Mouse (Mus musculus): ENCODE measurements at regions not wholly inside any gene's neighbourhood (a gene's known extent, or its start where the extent isn't known, plus 50 kb on each side); places are given as distances from the start of the nearest gene placed in this dataset.

GRCm38 (mm10) chr2:54154501-54155183 lies 69.3 kb upstream of the Rprm start:
- H3K9ac ChIP-seq (ENCODE audit: low read depth, low read length), result no peak overlapping the region
- 83% methylated on average over 4 of the region's 4 CpGs for WGBS
- no peak for ATAC-seq (ENCODE audit: low FRiP score, low TSS enrichment)
- H3K27me3 ChIP-seq (ENCODE audit: control insufficient read depth, insufficient read depth, low read length), result no peaks in the 10 kb centered on the region
- no peak overlapping the region for H3K4me2 ChIP-seq (replicated peaks; ENCODE audit: low read depth, low read length)
- no peak overlapping the region for H3K27ac ChIP-seq (ENCODE audit: low read depth, low read length)
- no peak overlapping the region for H3K4me3 ChIP-seq (ENCODE audit: low read length)
- no peaks in the 10 kb centered on the region for H3K36me3 ChIP-seq (ENCODE audit: control insufficient read depth, insufficient read depth, low read length)
- no peaks in the 10 kb centered on the region for H3K9me3 ChIP-seq (ENCODE audit: control insufficient read depth, low read length)
- no peaks in the 10 kb centered on the region for H3K4me1 ChIP-seq (ENCODE audit: control insufficient read depth, insufficient read depth, low read length)

- no peak overlapping the region for H3K4me3 ChIP-seq (ENCODE audit: low read length)
- no peak overlapping the region for H3K27ac ChIP-seq (ENCODE audit: low read depth, low read length)
- H3K4me1 ChIP-seq (ENCODE audit: control insufficient read depth, insufficient read depth, low read length), result no peaks in the 10 kb centered on the region
- H3K36me3 ChIP-seq (ENCODE audit: control insufficient read depth, insufficient read depth, low read length), result no peaks in the 10 kb centered on the region
- WGBS, result 50% methylated on average over 8 of the region's 8 CpGs
- no peaks in the 10 kb centered on the region for H3K9me3 ChIP-seq (ENCODE audit: control insufficient read depth, low read length)
- H3K4me2 ChIP-seq (replicated peaks; ENCODE audit: low read depth, low read length), result no peak overlapping the region
- H3K9ac ChIP-seq (ENCODE audit: low read depth, low read length), result no peak overlapping the region
- ATAC-seq (ENCODE audit: low FRiP score, low TSS enrichment), result no peak
- no peaks in the 10 kb centered on the region for H3K27me3 ChIP-seq (ENCODE audit: control insufficient read depth, insufficient read depth, low read length)
These were observed 73.6 kb upstream of the Rprm start for GRCm38 (mm10) chr2:54158689-54159630.

- 81% methylated on average over 2 of the region's 2 CpGs for WGBS
- H3K9me3 ChIP-seq (ENCODE audit: control insufficient read depth, low read length), result no peaks in the 10 kb centered on the region
- H3K4me3 ChIP-seq (ENCODE audit: low read length), result no peak overlapping the region
- no peak overlapping the region for H3K9ac ChIP-seq (ENCODE audit: low read depth, low read length)
- no peaks in the 10 kb centered on the region for H3K4me1 ChIP-seq (ENCODE audit: control insufficient read depth, insufficient read depth, low read length)
- H3K27me3 ChIP-seq (ENCODE audit: control insufficient read depth, insufficient read depth, low read length), result no peaks in the 10 kb centered on the region
- no peaks in the 10 kb centered on the region for H3K36me3 ChIP-seq (ENCODE audit: control insufficient read depth, insufficient read depth, low read length)
- ATAC-seq (ENCODE audit: low FRiP score, low TSS enrichment), result 0 out of 2 replicates have a peak, but pooled peaks have one; percentile 49
- H3K27ac ChIP-seq (ENCODE audit: low read depth, low read length), result no peak overlapping the region
- H3K4me2 ChIP-seq (replicated peaks; ENCODE audit: low read depth, low read length), result no peak overlapping the region
These were observed 92.2 kb upstream of the Rprm start for GRCm38 (mm10) chr2:54177549-54177948.

DNA sequence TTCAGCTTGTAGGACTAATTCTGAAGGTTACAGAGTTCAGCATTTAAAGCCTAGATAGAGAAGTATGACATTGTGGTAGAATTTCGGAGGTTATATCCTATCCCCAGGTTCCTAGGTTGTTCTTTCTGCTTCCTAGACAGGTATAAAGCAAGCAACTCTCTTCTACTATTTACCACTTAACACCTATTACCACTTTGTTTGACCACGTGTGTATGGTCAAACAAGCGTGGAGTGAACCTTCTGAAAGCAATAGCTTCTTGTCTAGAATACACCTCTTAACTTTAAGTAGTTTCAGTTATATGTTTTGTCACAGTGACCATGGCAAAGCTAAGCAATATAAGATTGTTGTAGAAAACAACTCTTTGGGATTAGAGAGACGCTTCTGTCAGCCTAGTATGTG lies 105.5 kb upstream of the Rprm start:
- Histone ChIP-seq H3K36me3 (ENCODE audit: control insufficient read depth, insufficient read depth, low read length) (no peaks in the 10 kb centered on the region), H3K9ac (ENCODE audit: low read depth, low read length) (no peak overlapping the region), H3K27ac (ENCODE audit: low read depth, low read length) (no peak overlapping the region), H3K4me1 (ENCODE audit: control insufficient read depth, insufficient read depth, low read length) (no peaks in the 10 kb centered on the region), H3K4me2 (replicated peaks; ENCODE audit: low read depth, low read length) (no peak overlapping the region), H3K4me3 (ENCODE audit: low read length) (no peak overlapping the region), H3K27me3 (ENCODE audit: control insufficient read depth, insufficient read depth, low read length) (no peaks in the 10 kb centered on the region), H3K9me3 (ENCODE audit: control insufficient read depth, low read length) (no peaks in the 10 kb centered on the region)
- no peak for ATAC-seq (ENCODE audit: low FRiP score, low TSS enrichment)
- 83% methylated on average over 4 of the region's 4 CpGs for WGBS

DNA sequence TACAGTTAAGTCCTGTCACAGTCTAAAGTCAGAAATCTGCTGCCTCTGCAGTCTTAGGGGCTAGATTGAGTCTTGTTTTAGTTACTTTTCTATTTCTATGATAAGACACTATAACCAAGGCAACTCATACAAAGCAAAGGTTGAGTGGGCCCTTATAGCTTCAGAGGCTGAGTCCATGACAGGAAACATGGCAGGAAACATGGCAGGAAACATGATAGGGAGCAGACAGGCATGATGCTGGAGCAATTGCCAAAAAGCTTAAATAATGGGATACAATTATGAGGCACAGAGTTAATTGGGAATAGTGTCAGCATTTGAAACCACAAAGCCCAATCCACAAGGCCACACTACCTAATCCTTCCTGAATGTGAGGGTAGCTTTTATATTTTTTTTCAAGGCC lies 113.0 kb upstream of the Rprm start:
- Histone ChIP-seq H3K4me1 (ENCODE audit: control insufficient read depth, insufficient read depth, low read length) (no peaks in the 10 kb centered on the region), H3K27me3 (ENCODE audit: control insufficient read depth, insufficient read depth, low read length) (no peaks in the 10 kb centered on the region), H3K4me3 (ENCODE audit: low read length) (no peak overlapping the region), H3K4me2 (replicated peaks; ENCODE audit: low read depth, low read length) (no peak overlapping the region), H3K9me3 (ENCODE audit: control insufficient read depth, low read length) (no peaks in the 10 kb centered on the region), H3K36me3 (ENCODE audit: control insufficient read depth, insufficient read depth, low read length) (no peaks in the 10 kb centered on the region), H3K27ac (ENCODE audit: low read depth, low read length) (no peak overlapping the region), H3K9ac (ENCODE audit: low read depth, low read length) (no peak overlapping the region)
- ATAC-seq (ENCODE audit: low FRiP score, low TSS enrichment), result no peak

DNA sequence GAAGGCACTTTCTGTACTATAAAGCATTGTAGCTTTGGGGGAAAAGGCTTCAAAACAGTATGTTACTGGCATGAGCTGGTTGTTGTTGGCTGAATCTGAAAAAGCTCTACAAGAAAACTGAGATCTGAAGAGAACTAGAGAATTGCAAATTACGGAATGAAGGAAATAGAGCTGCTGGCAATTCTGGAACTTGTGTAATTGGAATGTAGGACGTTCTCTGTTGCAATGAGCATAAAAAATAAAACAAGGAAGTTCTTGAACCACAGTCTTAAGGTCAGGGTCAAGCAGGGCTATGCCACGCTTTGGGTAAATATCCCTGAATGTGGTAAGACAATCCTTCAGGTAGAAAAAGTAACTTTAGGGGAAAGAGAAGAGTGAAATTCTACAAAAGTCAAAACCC lies 130.2 kb upstream of the Rprm start:
- 77% methylated on average over 3 of the region's 3 CpGs for WGBS
- ATAC-seq (ENCODE audit: low FRiP score, low TSS enrichment), result no peak

DNA sequence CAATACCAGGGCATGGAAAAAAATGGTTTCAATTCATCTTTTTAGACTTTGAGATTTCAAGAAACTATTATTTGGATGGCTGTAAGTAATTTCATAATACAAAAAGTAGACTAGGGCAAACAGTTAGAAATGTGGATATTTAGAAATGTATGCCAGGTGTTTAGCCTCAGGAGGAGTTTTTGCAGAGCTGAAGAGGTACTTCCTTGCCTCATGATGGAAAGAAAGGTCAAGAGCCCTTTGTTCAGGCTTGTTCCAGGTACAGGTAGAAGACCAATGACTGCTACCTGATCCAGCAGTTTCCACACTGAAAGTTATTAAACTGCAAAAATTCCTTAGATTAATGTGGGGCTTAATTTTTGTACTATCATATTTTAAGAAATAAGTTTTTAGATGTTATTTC lies 143.3 kb upstream of the Rprm start:
- no peak overlapping the region for H3K27ac ChIP-seq (ENCODE audit: low read depth, low read length)
- no peaks in the 10 kb centered on the region for H3K36me3 ChIP-seq (ENCODE audit: control insufficient read depth, insufficient read depth, low read length)
- H3K4me3 ChIP-seq (ENCODE audit: low read length), result no peak overlapping the region
- H3K9me3 ChIP-seq (ENCODE audit: control insufficient read depth, low read length), result no peaks in the 10 kb centered on the region
- H3K4me1 ChIP-seq (ENCODE audit: control insufficient read depth, insufficient read depth, low read length), result no peaks in the 10 kb centered on the region
- no peak for ATAC-seq (ENCODE audit: low FRiP score, low TSS enrichment)
- H3K4me2 ChIP-seq (replicated peaks; ENCODE audit: low read depth, low read length), result no peak overlapping the region
- no peaks in the 10 kb centered on the region for H3K27me3 ChIP-seq (ENCODE audit: control insufficient read depth, insufficient read depth, low read length)
- H3K9ac ChIP-seq (ENCODE audit: low read depth, low read length), result no peak overlapping the region

More for the DNA sequence above, 130.2 kb upstream of the Rprm start:
- H3K4me1 ChIP-seq (ENCODE audit: control insufficient read depth, insufficient read depth, low read length), result no peaks in the 10 kb centered on the region
- no peak overlapping the region for H3K4me3 ChIP-seq (ENCODE audit: low read length)
- no peak overlapping the region for H3K4me2 ChIP-seq (replicated peaks; ENCODE audit: low read depth, low read length)
- H3K36me3 ChIP-seq (ENCODE audit: control insufficient read depth, insufficient read depth, low read length), result no peaks in the 10 kb centered on the region
- no peaks in the 10 kb centered on the region for H3K27me3 ChIP-seq (ENCODE audit: control insufficient read depth, insufficient read depth, low read length)
- H3K27ac ChIP-seq (ENCODE audit: low read depth, low read length), result no peak overlapping the region
- H3K9ac ChIP-seq (ENCODE audit: low read depth, low read length), result no peak overlapping the region
- no peaks in the 10 kb centered on the region for H3K9me3 ChIP-seq (ENCODE audit: control insufficient read depth, low read length)

DNA sequence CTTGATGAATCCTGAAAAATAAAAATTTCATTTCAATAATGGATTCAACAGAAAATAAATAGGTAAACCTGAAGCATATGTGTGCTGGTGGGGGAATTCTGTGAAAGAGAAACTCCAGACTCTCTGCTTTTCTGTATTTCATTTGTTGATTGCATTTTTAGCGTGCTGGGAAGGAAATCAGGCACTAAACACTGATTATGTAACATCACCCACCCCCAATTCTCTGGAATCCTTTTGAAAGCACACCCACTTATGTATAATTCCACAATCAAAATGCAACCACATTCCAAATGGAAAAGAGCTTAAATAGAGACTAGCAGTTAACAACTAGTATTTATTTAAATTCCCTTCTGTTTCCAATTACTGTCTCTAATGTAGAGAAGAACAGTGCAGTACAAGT lies 143.7 kb upstream of the Rprm start:
- H3K36me3 ChIP-seq (ENCODE audit: control insufficient read depth, insufficient read depth, low read length), result no peaks in the 10 kb centered on the region
- H3K4me1 ChIP-seq (ENCODE audit: control insufficient read depth, insufficient read depth, low read length), result no peaks in the 10 kb centered on the region
- H3K27ac ChIP-seq (ENCODE audit: low read depth, low read length), result no peak overlapping the region
- no peak overlapping the region for H3K4me3 ChIP-seq (ENCODE audit: low read length)
- ATAC-seq (ENCODE audit: low FRiP score, low TSS enrichment), result no peak
- H3K9me3 ChIP-seq (ENCODE audit: control insufficient read depth, low read length), result no peaks in the 10 kb centered on the region
- H3K27me3 ChIP-seq (ENCODE audit: control insufficient read depth, insufficient read depth, low read length), result no peaks in the 10 kb centered on the region
- H3K9ac ChIP-seq (ENCODE audit: low read depth, low read length), result no peak overlapping the region
- WGBS, result 71% methylated on average over 1 of the region's 1 CpGs
- H3K4me2 ChIP-seq (replicated peaks; ENCODE audit: low read depth, low read length), result no peak overlapping the region

DNA sequence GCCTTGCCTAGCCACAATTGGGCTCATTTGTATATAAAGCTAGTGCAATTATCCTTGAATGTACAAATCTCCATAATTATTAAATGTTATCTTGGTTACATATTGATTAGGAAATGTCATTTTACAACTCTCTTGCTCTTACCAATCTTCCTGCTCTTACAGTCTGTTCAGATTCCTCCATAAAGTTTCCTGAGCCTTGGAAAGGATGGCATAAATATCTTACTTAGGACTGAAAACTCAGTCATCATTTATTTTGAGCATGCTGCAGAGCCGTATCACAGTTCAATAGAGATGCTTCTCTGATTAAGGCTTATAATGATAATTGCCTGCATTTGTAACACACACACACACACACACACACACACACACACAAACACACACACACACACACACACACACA lies 151.4 kb upstream of the Rprm start:
- 92% methylated on average over 1 of the region's 1 CpGs for WGBS

More for the DNA sequence above, 151.4 kb upstream of the Rprm start:
- Histone ChIP-seq H3K36me3 (ENCODE audit: control insufficient read depth, insufficient read depth, low read length) (no peaks in the 10 kb centered on the region), H3K27ac (ENCODE audit: low read depth, low read length) (no peak overlapping the region), H3K4me1 (ENCODE audit: control insufficient read depth, insufficient read depth, low read length) (no peaks in the 10 kb centered on the region), H3K4me3 (ENCODE audit: low read length) (no peak overlapping the region), H3K9ac (ENCODE audit: low read depth, low read length) (no peak overlapping the region), H3K9me3 (ENCODE audit: control insufficient read depth, low read length) (no peaks in the 10 kb centered on the region), H3K27me3 (ENCODE audit: control insufficient read depth, insufficient read depth, low read length) (no peaks in the 10 kb centered on the region), H3K4me2 (replicated peaks; ENCODE audit: low read depth, low read length) (no peak overlapping the region)
- no peak for ATAC-seq (ENCODE audit: low FRiP score, low TSS enrichment)
